Mouse (Mus musculus): Measurements from ENCODE around the gene Emc9. TPM values are rescaled to one million over a fixed set of nuclear protein-coding genes. Genes with fewer than 3 reads are reported as not detected.

Gene Emc9
- total RNA-seq (2021) = 10 to 100 TPM; 43.3 to 49.5 TPM
- long read RNA-seq, transcript Emc9-201 (5 exons, 855 nt) = major isoform, 17 of 22 reads
- long read RNA-seq, partial matches to known transcripts = 1 of 22 reads
- long read RNA-seq, other reads (novel, unspliced or antisense) = 2 of 22 reads

DNA sequence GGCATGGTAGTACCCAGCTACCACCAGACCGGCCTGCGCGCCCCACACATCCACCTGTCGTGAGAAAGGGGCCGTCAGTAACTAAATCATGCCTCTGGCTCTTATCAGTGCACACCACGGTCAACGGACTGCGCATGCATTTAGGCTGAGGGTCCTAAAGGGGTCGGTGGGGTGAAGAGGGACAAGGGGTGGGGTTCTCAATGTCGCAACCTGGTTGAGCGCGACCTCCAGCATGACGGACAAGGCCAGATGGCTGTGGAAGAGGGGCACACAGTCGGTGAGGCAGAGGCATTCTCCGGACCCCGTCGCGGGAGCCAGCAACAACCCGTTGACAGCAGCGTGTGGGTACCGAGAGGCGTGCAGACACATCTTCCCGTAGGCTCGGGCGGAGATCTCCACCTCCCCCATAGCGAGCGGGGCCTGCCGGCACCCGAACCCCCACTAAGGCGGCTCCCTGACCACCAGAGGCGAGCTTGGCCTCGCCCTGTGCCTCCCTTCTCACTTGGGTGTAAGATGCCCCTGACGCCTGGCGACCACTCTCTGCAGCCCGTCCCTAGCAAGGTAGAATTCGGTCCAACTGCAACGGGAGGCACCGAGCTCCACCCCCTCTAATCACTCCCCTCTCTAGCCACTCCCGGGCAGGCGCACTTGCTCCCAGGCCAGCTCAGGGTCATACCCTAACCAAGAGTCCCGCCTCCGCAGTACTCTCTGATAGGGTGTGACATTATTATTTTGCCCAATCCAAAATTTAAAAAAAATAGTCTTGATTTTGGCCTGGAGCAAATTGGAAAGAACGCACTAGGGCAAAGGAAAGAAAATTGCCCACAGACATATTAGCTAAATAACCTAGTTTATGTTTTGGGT, at the start of gene Emc9:
Gene Emc9 (minus strand): TSS at position 601 of the 864 bp plus-strand sequence.
- peak; percentile 49 to 67 for DNase-seq (ENCODE audit: low spot score in 2 of 2)

DNA sequence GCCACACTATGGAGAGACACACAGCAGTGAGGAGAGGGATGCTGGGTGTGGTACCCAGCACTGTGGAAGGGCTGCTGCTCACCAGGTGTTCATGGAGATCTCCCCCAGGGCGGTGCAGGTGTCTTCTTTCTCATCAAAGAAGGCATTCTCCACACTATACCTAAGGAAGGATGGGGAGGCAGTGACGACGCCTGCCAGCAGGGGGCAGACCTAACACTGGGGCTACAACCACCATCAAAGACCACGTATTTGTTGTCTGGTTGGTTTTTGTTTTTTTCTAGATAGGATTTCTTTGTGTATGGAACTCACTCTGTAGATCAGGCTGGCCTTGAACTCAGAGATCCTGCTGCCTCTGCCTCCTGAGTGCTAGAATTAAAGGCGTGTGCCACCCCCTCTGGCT, 44.2 kb upstream of the Emc9 start:
- DNase-seq (ENCODE audit: low spot score in 2 of 2) = peak in 1 of 2 experiments; percentile 48

- DNase-seq (ENCODE audit: low spot score in 2 of 2) = no peak
Measured at GRCm38 (mm10) chr14:55628077-55628827, 43.1 kb upstream of the Emc9 start.

GRCm38 (mm10) chr14:55618486-55619195, 33.5 kb upstream of the Emc9 start:
- no peak for DNase-seq (ENCODE audit: low spot score in 2 of 2)

DNA sequence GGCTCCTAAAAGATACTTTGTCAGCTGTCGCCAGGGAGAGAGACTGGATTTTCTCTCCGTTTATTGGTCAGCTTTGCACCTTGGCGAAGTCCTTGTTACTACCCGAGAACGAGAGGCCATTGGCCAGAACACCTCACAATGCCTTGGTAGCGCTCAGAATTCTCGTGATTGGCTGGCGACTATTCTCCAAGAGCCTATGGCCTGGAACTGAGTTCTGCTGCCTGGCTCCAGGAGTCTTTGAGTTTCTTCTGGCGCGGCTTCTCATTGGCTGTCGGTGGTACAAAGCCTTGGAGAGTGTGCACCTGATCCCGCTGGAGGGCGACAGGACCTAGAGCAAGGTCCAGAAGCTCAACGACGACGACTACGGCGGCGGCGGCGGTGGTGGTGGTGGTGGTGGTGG, 32.7 kb upstream of the Emc9 start, which contains the start of gene Rec8:
Gene Rec8 (plus strand): TSS at position 216 of the 400 bp plus-strand sequence.
- DNase-seq (ENCODE audit: low spot score in 2 of 2) = no peak

GRCm38 (mm10) chr14:55616844-55617243, 31.7 kb upstream of the Emc9 start:
- no peak for DNase-seq (ENCODE audit: low spot score in 2 of 2)

DNA sequence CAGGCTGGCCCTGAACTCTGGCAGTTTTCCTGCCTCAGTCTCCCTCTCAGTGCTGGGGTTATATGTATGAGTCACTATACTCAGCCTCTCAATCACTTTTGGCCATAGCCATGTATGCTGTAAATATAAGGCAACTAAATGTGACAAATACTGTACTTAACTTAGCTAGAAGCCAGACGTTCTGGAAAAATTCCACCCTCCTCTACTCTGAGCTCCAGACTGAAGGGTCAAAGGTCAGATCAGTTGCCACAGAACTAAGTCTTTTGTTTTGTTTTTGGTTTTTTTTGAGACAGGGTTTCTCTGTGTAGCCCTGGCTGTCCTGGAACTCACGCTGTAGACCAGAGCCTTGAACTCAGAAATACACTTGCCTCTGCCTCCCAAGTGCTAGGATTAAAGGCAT, 30.8 kb upstream of the Emc9 start:
- no peak for DNase-seq (ENCODE audit: low spot score in 2 of 2)

GRCm38 (mm10) chr14:55614565-55615178, 29.6 kb upstream of the Emc9 start:
- DNase-seq (ENCODE audit: low spot score in 2 of 2) = no peak

- no peak for DNase-seq (ENCODE audit: low spot score in 2 of 2)
Measured at GRCm38 (mm10) chr14:55613346-55613745, 28.2 kb upstream of the Emc9 start.

DNA sequence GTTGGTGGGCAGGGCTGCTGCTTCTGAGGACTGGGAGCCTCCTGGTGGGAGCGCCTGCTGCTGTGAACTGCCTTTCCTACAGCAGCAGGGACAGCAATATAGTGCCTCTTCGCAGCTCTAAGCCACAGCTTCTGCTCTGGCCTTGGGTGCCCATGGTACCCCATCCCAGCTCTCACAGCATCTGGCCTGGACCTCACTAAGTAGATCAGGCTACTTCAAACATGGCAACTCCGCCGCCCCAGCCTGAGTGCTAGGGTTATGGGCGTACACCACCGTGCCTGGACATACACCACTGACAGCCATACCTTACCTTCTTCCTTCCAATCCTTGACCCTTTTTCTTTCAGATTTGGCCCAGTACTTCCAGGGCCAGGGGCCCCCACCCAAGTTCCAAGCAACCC, 23.2 kb upstream of the Emc9 start:
- DNase-seq (ENCODE audit: low spot score in 2 of 2) = no peak

- DNase-seq (ENCODE audit: low spot score in 2 of 2) = no peak
Measured at GRCm38 (mm10) chr14:55605743-55606459, 20.8 kb upstream of the Emc9 start.

GRCm38 (mm10) chr14:55604823-55605222, 19.7 kb upstream of the Emc9 start:
- no peak for DNase-seq (ENCODE audit: low spot score in 2 of 2)

DNA sequence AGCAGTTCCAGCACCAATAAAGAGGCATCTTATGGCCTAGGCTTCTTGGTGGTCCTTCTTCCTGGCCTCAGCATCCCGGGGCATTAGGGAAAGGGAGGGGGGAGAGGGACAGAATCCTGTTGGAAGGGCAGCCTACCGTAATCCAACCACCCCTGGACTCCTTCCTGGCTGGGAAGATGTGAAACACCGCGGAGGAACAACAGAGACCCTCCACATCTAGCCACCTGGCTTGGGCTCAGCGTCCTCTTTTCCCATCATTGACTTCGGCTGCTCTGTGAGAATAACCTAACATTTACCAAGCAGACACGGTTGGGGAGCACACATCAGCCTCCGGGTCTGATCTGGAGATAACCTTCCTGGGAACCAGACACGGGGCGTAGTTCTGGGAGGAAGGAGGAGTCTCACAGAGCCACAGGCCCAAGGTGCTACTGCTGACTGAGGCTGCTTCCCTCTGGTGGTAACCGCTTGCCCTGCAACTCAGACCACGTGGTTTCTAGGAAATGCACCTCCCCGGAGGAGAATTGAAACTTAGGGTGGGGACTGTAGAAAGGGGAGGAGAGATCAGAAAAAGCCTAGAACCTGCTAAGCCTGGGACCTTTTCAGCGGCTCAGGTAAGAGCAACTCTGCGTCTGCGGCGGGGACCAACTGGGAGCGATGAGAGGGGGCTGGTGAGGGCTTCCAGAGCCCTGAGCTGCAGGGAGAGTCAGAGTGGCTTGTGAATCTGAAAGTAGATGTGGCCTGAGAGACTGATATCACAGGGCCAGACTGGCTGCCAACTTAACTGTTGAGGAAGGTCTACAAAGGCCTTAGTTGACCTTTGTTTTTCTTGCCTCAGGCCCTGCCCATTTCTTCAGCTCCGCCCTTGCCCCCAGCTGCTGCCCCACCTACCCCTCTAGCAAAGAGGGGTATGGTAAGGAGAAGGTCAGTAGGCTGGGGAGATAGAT, 18.8 kb upstream of the Emc9 start:
- DNase-seq (ENCODE audit: low spot score in 2 of 2) = peak; percentile 80 to 90

GRCm38 (mm10) chr14:55603271-55603632, 18.1 kb upstream of the Emc9 start, which contains the start of gene Irf9:
Irf9 (plus strand) TSS chr14:55603571.
- DNase-seq (ENCODE audit: low spot score in 2 of 2) = no peak

DNA sequence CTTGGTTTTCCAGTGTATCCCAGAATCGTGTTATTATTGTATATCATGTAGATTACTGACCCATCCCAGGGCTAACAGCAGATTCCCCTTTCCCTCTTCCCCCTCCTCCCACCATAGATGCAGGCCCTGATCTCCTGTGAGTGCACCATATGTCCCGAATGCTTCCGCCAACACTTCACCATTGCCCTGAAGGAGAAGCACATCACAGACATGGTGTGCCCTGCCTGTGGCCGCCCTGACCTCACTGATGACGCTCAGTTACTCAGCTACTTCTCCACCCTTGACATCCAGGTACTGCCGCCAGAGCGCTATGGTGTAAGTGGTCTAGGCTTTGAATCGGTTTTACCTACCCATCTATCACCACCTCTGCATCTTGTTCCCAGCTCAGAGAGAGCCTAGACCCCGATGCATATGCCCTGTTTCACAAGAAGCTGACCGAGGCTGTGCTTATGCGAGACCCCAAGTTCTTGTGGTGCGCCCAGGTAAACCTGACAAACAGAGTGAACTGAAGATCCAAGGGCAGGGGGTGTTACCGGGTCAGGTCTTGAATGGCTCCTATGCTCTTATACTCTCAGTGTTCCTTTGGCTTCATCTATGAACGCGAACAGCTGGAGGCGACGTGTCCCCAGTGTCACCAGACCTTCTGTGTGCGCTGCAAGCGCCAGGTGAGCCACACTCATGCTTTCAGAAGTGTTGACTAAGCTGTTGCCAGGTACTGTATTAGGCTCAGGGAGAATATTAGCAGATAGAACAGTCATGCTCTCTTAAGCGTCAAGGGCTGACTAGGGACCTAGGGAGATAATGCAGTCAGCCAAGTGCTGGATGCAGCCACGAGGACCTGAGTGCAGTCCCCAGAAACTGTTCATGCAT, 13.7 kb upstream of the Emc9 start:
- DNase-seq (ENCODE audit: low spot score in 2 of 2) = no peak

DNA sequence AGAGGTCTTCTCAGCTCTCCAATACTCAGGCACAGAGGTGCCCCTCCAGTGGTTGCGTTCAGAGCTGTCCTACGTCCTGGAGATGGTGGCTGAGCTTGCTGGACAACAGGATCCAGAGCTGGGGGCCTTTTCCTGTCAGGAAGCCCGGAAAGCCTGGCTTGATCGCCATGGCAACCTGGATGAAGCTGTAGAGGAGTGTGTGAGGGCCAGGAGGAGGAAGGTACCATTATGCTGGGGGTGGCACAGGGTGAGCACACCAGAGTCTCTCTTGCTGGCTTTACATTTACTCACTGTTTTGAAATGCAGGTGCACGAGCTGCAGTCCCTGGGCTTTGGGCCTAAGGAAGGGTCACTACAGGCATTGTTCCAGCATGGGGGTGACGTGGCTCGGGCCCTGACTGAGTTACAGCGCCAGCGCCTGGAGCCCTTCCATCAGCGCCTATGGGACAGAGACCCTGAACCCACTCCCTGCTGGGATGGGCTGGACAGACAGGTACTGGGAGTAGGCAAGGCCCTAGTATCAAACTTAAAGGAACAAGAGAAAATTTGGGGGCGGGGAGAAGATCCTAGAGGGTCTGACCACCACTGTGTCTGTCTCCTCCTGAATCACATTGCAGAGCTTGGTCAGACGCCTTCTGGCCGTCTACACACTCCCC, 11.1 kb upstream of the Emc9 start:
- DNase-seq (ENCODE audit: low spot score in 2 of 2) = peak; percentile 44 to 53

DNA sequence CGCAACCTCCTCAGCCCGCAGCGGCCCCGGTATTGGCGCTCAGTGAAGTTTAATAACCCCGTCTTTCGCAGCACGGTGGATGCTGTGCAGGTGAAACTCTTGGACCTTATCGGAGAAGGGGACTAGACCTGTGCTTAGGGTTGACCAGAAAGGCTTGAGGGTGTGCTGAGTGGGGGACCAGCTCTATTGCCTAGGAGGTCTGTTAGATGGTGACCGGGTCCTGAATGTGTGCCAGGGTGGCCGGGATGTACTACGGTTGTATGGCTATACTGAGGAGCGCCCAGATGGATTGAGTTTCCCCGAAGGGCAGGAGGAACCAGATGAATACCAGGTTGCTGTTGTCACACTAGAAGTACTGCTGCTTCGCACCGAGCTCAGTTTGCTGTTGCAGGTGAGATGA, 7.1 kb upstream of the Emc9 start:
- DNase-seq (ENCODE audit: low spot score in 2 of 2) = no peak
